Comparison of ENCODE assay signal across 7 mouse cellular contexts in genomic region chr2:127584436-127584858, GRCm38 (mm10). TPM values are rescaled to one million over a fixed set of nuclear protein-coding genes. Genes with fewer than 3 reads are reported as not detected.
DNase-seq lines count a peak whose midpoint lies in the region; ATAC-seq lines count a peak whose summit lies in the region.

No protein-coding gene starts in this region.

- no peak overlapping the region for H3K27ac ChIP-seq in embryonic facial prominence, embryonic 11.5 days (replicated peaks; ENCODE audit: low read depth, low read length)
- peak overlapping the region; percentile 69 for H3K27ac ChIP-seq in limb, embryonic 10.5 days
- no peak overlapping the region for H3K27ac ChIP-seq in midbrain, embryonic 13.5 days

- no peaks in the 10 kb centered on the region for H3K4me1 ChIP-seq in embryonic facial prominence, embryonic 11.5 days (ENCODE audit: control insufficient read depth, insufficient read depth, low read length)
- peaks cover 37% of the 10 kb centered on the region for H3K4me1 ChIP-seq in limb, embryonic 10.5 days
- H3K4me1 ChIP-seq in midbrain, embryonic 13.5 days (replicated peaks), result peaks cover 34% of the 10 kb centered on the region

- peak overlapping the region; percentile 58 for H3K4me3 ChIP-seq in embryonic facial prominence, embryonic 11.5 days (ENCODE audit: low read depth, low read length)
- peak overlapping the region; percentile 77 for H3K4me3 ChIP-seq in limb, embryonic 10.5 days
- H3K4me3 ChIP-seq in midbrain, embryonic 13.5 days (replicated peaks), result peak overlapping the region; percentile 71

- ATAC-seq in embryonic facial prominence, embryonic 11.5 days (replicated peaks; ENCODE audit: insufficient number of reproducible peaks, low FRiP score, low TSS enrichment, low read depth), result peak; percentile 82
- peak; percentile 87 for ATAC-seq in granulocyte monocyte progenitor cell, adult 5-6 weeks (replicated peaks; ENCODE audit: poor library complexity, severe bottlenecking)
- ATAC-seq in midbrain, embryonic 13.5 days, result peak; percentile 88

- H3K36me3 ChIP-seq in embryonic facial prominence, embryonic 11.5 days (replicated peaks; ENCODE audit: control insufficient read depth, insufficient read depth, low read depth, low read length), result no peaks in the 10 kb centered on the region
- H3K36me3 ChIP-seq in limb, embryonic 10.5 days, result no peaks in the 10 kb centered on the region; the same call in 1 of the 2 replicates
- peaks cover 14% of the 10 kb centered on the region for H3K36me3 ChIP-seq in midbrain, embryonic 13.5 days

- no peaks in the 10 kb centered on the region for H3K27me3 ChIP-seq in embryonic facial prominence, embryonic 11.5 days (ENCODE audit: control insufficient read depth, insufficient read depth, low read length)
- H3K27me3 ChIP-seq in limb, embryonic 10.5 days (ENCODE audit: low read depth, poor library complexity, severe bottlenecking), result no peaks in the 10 kb centered on the region
- no peaks in the 10 kb centered on the region for H3K27me3 ChIP-seq in midbrain, embryonic 13.5 days

- H3K4me2 ChIP-seq in embryonic facial prominence, embryonic 11.5 days (ENCODE audit: low read depth, low read length), result peak overlapping the region; percentile 68
- H3K4me2 ChIP-seq in midbrain, embryonic 13.5 days (replicated peaks), result peak overlapping the region; percentile 70

- peak; percentile 95 for DNase-seq in adrenal gland, postnatal 14 days
- DNase-seq in embryonic facial prominence, embryonic 11.5 days (ENCODE audit: low spot score), result peak; percentile 97
- peak; percentile 97 for DNase-seq in kidney, adult 11 months
- DNase-seq in limb, embryonic 10.5 days (ENCODE audit: low spot score), result peak; percentile 95
- peak; percentile 78 for DNase-seq in spleen, adult 12 weeks (ENCODE audit: low spot score)

- H3K9me3 ChIP-seq in embryonic facial prominence, embryonic 11.5 days (replicated peaks; ENCODE audit: control insufficient read depth, low read length), result no peaks in the 10 kb centered on the region
- no peaks in the 10 kb centered on the region for H3K9me3 ChIP-seq in limb, embryonic 10.5 days (replicated peaks)
- H3K9me3 ChIP-seq in midbrain, embryonic 13.5 days, result no peaks in the 10 kb centered on the region

- peak overlapping the region; percentile 63 for H3K9ac ChIP-seq in embryonic facial prominence, embryonic 11.5 days (replicated peaks; ENCODE audit: low read length)
- peak overlapping the region; percentile 83 for H3K9ac ChIP-seq in midbrain, embryonic 13.5 days (replicated peaks)

- under 1% methylated on average over 24 of the region's 24 CpGs for WGBS in embryonic facial prominence, embryonic 11.5 days
- WGBS in limb, embryonic 10.5 days, result under 1% methylated on average over 24 of the region's 24 CpGs
- under 1% methylated on average over 24 of the region's 24 CpGs for WGBS in midbrain, embryonic 13.5 days

RNA-seq across cellular contexts. Expression of gene Zfp661, which starts 2.4 kb away (rescaled TPM):
- total RNA-seq in adrenal gland, postnatal 14 days (2021), result 2.8 and 4.1 TPM in 2 replicates
- polyA plus RNA-seq in embryonic facial prominence, embryonic 11.5 days (2014; fragmentation: Nextera tagmentation; extraction: Ambion mirVana), result 7.5 and 8.3 TPM in 2 replicates
- total RNA-seq in granulocyte monocyte progenitor cell, adult 5-6 weeks (2014; fragmentation: Nextera tagmentation), result 4.0 and 5.8 TPM in 2 replicates
- total RNA-seq in granulocyte monocyte progenitor cell, adult 5-6 weeks (2017), result 4.4 and 5.2 TPM in 2 replicates
- polyA plus RNA-seq in limb, embryonic 10.5 days (2016; fragmentation: Nextera tagmentation; extraction: Ambion mirVana), result 5.9 and 6.9 TPM in 2 replicates
- 7.9 and 9.8 TPM in 2 replicates for polyA plus RNA-seq in midbrain, embryonic 13.5 days (2015; fragmentation: Nextera tagmentation; extraction: Ambion mirVana)

RNA-seq across cellular contexts. Expression of gene Mrps5, which starts 2.6 kb away (rescaled TPM):
- 131 and 139 TPM in 2 replicates for total RNA-seq in adrenal gland, postnatal 14 days (2021)
- 152 and 165 TPM in 2 replicates for polyA plus RNA-seq in embryonic facial prominence, embryonic 11.5 days (2014; fragmentation: Nextera tagmentation; extraction: Ambion mirVana)
- 45.4 and 54.2 TPM in 2 replicates for total RNA-seq in granulocyte monocyte progenitor cell, adult 5-6 weeks (2014; fragmentation: Nextera tagmentation)
- 137 and 187 TPM in 2 replicates for total RNA-seq in granulocyte monocyte progenitor cell, adult 5-6 weeks (2017)
- 171 and 176 TPM in 2 replicates for polyA plus RNA-seq in limb, embryonic 10.5 days (2016; fragmentation: Nextera tagmentation; extraction: Ambion mirVana)
- polyA plus RNA-seq in midbrain, embryonic 13.5 days (2015; fragmentation: Nextera tagmentation; extraction: Ambion mirVana), result 156 and 172 TPM in 2 replicates

RNA-seq across cellular contexts. Expression of gene Prom2, which starts 43.2 kb away (rescaled TPM):
- 0.19 and 0.26 TPM in 2 replicates for total RNA-seq in adrenal gland, postnatal 14 days (2021)
- 1.6 and 1.9 TPM in 2 replicates for polyA plus RNA-seq in embryonic facial prominence, embryonic 11.5 days (2014; fragmentation: Nextera tagmentation; extraction: Ambion mirVana)
- total RNA-seq in granulocyte monocyte progenitor cell, adult 5-6 weeks (2014; fragmentation: Nextera tagmentation), result not detected in 2 replicates
- not detected in 2 replicates for total RNA-seq in granulocyte monocyte progenitor cell, adult 5-6 weeks (2017)
- 2.3 and 2.6 TPM in 2 replicates for polyA plus RNA-seq in limb, embryonic 10.5 days (2016; fragmentation: Nextera tagmentation; extraction: Ambion mirVana)
- polyA plus RNA-seq in midbrain, embryonic 13.5 days (2015; fragmentation: Nextera tagmentation; extraction: Ambion mirVana), result not detected in 2 replicates
